Mouse (Mus musculus) ovary, adult 18-20 months (tissue): ENCODE results near the gene Hbb-bh2.
"Not testable (repeated sequence)": the region's sequence is repeated elsewhere in the genome, so short reads cannot be mapped to it uniquely, and the experiment has no call there.

ENCODE experiments used
- DNase-seq: peaks from one replicate; pipeline ENCODE4 v3.0.0; 2022; ENCODE audit warnings: low spot score, mixed read lengths

The Hbb-bh2 gene

GRCm38 (mm10) chr7:103840268-103840667 lies at the start of gene Hbb-bh2:
Hbb-bh2 (minus strand) TSS chr7:103840520.
- DNase-seq = no peak

GRCm38 (mm10) chr7:103886152-103886551 lies 45.8 kb upstream of the Hbb-bh2 start, which contains the start of gene Olfr66:
Olfr66 (minus strand) TSS chr7:103886252.
- no peak for DNase-seq

- DNase-seq = no peak
Measured at GRCm38 (mm10) chr7:103877093-103877492, 36.8 kb upstream of the Hbb-bh2 start.

- no peak for DNase-seq
Measured at GRCm38 (mm10) chr7:103874451-103874850, 34.1 kb upstream of the Hbb-bh2 start.

GRCm38 (mm10) chr7:103873064-103873463 lies 32.7 kb upstream of the Hbb-bh2 start:
- DNase-seq = no peak

GRCm38 (mm10) chr7:103870667-103871066 lies 30.3 kb upstream of the Hbb-bh2 start:
- DNase-seq = no peak

GRCm38 (mm10) chr7:103865716-103866115 lies 25.4 kb upstream of the Hbb-bh2 start:
- no peak for DNase-seq

- DNase-seq = no peak
Measured at GRCm38 (mm10) chr7:103861531-103861930, 21.2 kb upstream of the Hbb-bh2 start.

GRCm38 (mm10) chr7:103860855-103861254 lies 20.5 kb upstream of the Hbb-bh2 start:
- DNase-seq = peak; percentile 52

- no peak for DNase-seq
Measured at GRCm38 (mm10) chr7:103859076-103859475, 18.8 kb upstream of the Hbb-bh2 start.

GRCm38 (mm10) chr7:103854669-103855068 lies 14.3 kb upstream of the Hbb-bh2 start:
- no peak for DNase-seq

GRCm38 (mm10) chr7:103853090-103853489 lies 12.8 kb upstream of the Hbb-bh2 start, which contains the start of gene Hbb-y:
Hbb-y (minus strand) TSS chr7:103853216.
- DNase-seq = no peak

GRCm38 (mm10) chr7:103844525-103845325 lies 4.4 kb upstream of the Hbb-bh2 start:
- no peak for DNase-seq

GRCm38 (mm10) chr7:103843034-103843433 lies 2.7 kb upstream of the Hbb-bh2 start, which contains the start of gene Hbb-bh1:
Hbb-bh1 (minus strand) TSS chr7:103843164.
- no peak for DNase-seq

- no peak for DNase-seq
Measured at GRCm38 (mm10) chr7:103827808-103828207, 12.5 kb downstream of the Hbb-bh2 start, which contains the start of gene Hbb-bs. Hbb-bs (minus strand) TSS chr7:103828096.

- DNase-seq = not testable (repeated sequence)
Measured at GRCm38 (mm10) chr7:103827139-103827538, 13.2 kb downstream of the Hbb-bh2 start.

- no peak for DNase-seq
Measured at GRCm38 (mm10) chr7:103826255-103826887, 13.9 kb downstream of the Hbb-bh2 start.

- no peak for DNase-seq
Measured at GRCm38 (mm10) chr7:103825536-103826254, 14.6 kb downstream of the Hbb-bh2 start.

GRCm38 (mm10) chr7:103824597-103824996 lies 15.7 kb downstream of the Hbb-bh2 start:
- DNase-seq = no peak

- DNase-seq = not testable (repeated sequence)
Measured at GRCm38 (mm10) chr7:103815085-103815484, 25.2 kb downstream of the Hbb-bh2 start.

- DNase-seq = no peak
Measured at GRCm38 (mm10) chr7:103813766-103814165, 26.6 kb downstream of the Hbb-bh2 start, which contains the start of gene Hbb-bt. Hbb-bt (minus strand) TSS chr7:103813996.

GRCm38 (mm10) chr7:103813152-103813551 lies 27.2 kb downstream of the Hbb-bh2 start:
- not testable (repeated sequence) for DNase-seq
